Mouse (Mus musculus): ENCODE results near the gene Galnt13. TPM values are rescaled to one million over a fixed set of nuclear protein-coding genes. Genes with fewer than 3 reads are reported as not detected.
A peak's percentile ranks its signal among the peaks of the same experiment; 100 is the strongest.
"Not testable (repeated sequence)": the region's sequence is repeated elsewhere in the genome, so short reads cannot be mapped to it uniquely, and the experiment has no call there.

The Galnt13 gene
- polyA plus RNA-seq, 1 experiment from 2014 or later, result 12.0 TPM

DNA sequence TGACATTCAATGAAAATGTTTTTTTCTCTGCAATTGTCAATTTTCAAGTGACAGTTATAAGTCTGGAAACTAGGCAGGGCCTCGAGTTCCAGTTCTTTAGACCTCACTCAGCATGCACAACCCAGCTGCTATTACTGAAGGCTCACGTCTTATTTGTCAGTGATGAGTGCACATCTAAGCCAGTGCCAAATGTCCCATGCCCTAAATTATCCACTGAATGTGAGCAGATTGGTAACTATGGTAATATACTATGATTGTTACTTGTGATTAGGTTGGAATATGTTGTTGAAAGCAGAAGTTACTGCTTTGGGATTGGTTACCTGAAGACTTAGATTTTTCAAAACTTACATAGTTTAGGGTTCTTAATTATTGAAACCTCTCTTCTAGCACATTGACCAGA is 131.1 kb downstream of the Galnt13 start:
- no peak overlapping the region for H3K4me2 ChIP-seq
- no peak overlapping the region for H3K4me3 ChIP-seq
- H3K9me3 ChIP-seq, result no peaks in the 10 kb centered on the region
- WGBS, result 77% methylated on average over 2 of the region's 2 CpGs
- H3K27me3 ChIP-seq, result no peaks in the 10 kb centered on the region
- ATAC-seq (ENCODE audit: low read depth), result no peak
- H3K9ac ChIP-seq, result no peak overlapping the region
- no peaks in the 10 kb centered on the region for H3K36me3 ChIP-seq
- no peak overlapping the region for H3K27ac ChIP-seq (replicated peaks)
- H3K4me1 ChIP-seq (replicated peaks), result no peaks in the 10 kb centered on the region

DNA sequence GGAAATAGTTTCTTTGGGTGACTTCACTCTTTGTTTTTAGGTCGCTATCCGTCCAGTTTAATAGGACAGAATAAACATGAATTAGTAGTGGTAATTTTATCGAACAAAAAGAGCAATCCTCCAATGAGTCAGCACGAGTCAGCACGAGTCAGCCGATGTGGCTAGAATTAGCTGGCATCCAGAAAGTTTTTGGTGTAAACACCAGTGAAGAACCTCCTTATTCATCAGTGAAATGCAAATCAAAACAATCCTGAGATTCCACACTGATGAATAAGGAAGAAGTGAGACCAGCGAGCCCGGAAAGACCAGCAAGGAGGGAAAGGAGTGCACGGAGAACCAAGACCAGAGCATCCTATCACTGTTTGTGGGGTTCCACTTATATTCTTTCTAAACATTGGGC is 131.5 kb downstream of the Galnt13 start:
- no peak for ATAC-seq (ENCODE audit: low read depth)
- no peak overlapping the region for H3K4me2 ChIP-seq
- H3K9me3 ChIP-seq, result no peaks in the 10 kb centered on the region
- no peak overlapping the region for H3K4me3 ChIP-seq
- H3K27ac ChIP-seq (replicated peaks), result no peak overlapping the region
- WGBS, result 91% methylated on average over 9 of the region's 9 CpGs
- no peaks in the 10 kb centered on the region for H3K36me3 ChIP-seq
- no peak overlapping the region for H3K9ac ChIP-seq
- no peaks in the 10 kb centered on the region for H3K4me1 ChIP-seq (replicated peaks)
- H3K27me3 ChIP-seq, result no peaks in the 10 kb centered on the region

DNA sequence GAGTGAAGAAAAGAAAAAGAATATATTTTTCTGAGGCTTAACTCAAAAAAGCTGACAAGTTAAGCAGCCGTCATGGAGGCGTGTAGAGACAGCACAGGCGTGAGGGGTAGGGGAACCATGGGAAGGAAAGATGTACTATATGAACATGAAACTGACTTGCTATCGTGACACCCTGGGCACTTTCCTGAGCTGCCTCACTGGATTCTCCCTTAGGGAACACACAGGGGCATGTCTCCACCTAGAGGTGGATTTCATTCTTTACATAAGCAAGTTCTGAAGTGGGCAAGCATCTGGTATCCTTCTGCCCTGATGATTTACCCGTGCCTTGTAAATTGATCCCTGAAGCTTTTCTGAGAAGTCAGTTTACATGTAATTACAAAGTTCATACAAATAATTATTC is 277.7 kb downstream of the Galnt13 start:
- not testable (repeated sequence) for H3K9ac ChIP-seq; ATAC-seq (ENCODE audit: low read depth); H3K9me3 ChIP-seq; H3K4me1 ChIP-seq (replicated peaks); H3K27ac ChIP-seq (replicated peaks); H3K4me2 ChIP-seq; H3K27me3 ChIP-seq; H3K36me3 ChIP-seq; H3K4me3 ChIP-seq
- WGBS, result no CpG with 5 or more reads among the region's 5 CpGs

DNA sequence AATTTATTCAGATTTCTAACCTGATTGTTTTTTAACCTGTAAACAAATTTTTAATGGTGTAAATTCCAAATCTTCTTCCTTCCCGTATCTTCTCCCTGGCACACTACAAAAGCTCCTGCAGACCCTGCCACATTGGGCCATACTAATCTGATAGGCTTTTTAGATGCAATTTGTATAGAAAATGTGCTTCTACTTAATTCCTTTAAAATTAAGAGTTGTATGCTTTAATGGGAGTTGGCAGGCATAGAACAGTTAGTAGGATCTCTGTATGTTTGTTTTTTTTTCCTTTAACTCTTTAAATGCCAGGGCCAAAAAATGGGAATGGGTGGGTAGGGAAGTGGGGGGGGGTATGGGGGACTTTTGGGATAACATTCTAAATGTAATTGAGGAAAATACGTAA is 315.1 kb downstream of the Galnt13 start:
- Histone ChIP-seq H3K27me3 (no peaks in the 10 kb centered on the region), H3K4me2 (no peak overlapping the region)
- 89% methylated on average over 2 of the region's 2 CpGs for WGBS

DNA sequence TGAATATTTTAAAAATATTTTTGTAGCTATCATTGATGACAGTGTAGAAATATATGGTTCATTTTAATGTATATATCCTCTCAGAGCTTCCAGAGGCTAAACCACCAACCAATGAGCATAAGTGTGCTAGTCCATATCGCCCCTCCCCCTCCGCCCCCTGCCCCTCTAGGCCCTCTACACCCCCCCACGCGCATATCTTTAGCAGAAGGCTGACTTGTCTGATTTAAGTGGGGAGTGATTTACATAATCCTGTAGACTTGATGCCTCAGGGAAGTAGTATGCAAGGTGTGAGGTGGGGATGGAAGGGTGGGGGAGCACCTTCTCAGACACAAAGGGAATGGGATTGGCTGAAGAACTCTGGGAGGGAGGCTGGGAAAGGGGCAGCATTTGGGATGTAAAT is 323.7 kb downstream of the Galnt13 start:
- Histone ChIP-seq H3K27ac (replicated peaks) (no peak overlapping the region), H3K4me1 (replicated peaks) (no peaks in the 10 kb centered on the region), H3K36me3 (no peaks in the 10 kb centered on the region), H3K4me2 (no peak overlapping the region), H3K4me3 (no peak overlapping the region), H3K9ac (no peak overlapping the region), H3K27me3 (no peaks in the 10 kb centered on the region), H3K9me3 (no peaks in the 10 kb centered on the region)
- 40% methylated on average over 4 of the region's 4 CpGs for WGBS
- ATAC-seq (ENCODE audit: low read depth), result no peak

More for the DNA sequence above, 315.1 kb downstream of the Galnt13 start:
- no peaks in the 10 kb centered on the region for H3K9me3 ChIP-seq
- no peak overlapping the region for H3K27ac ChIP-seq (replicated peaks)
- H3K4me3 ChIP-seq, result no peak overlapping the region
- ATAC-seq (ENCODE audit: low read depth), result no peak
- no peaks in the 10 kb centered on the region for H3K4me1 ChIP-seq (replicated peaks)
- H3K36me3 ChIP-seq, result no peaks in the 10 kb centered on the region
- no peak overlapping the region for H3K9ac ChIP-seq

DNA sequence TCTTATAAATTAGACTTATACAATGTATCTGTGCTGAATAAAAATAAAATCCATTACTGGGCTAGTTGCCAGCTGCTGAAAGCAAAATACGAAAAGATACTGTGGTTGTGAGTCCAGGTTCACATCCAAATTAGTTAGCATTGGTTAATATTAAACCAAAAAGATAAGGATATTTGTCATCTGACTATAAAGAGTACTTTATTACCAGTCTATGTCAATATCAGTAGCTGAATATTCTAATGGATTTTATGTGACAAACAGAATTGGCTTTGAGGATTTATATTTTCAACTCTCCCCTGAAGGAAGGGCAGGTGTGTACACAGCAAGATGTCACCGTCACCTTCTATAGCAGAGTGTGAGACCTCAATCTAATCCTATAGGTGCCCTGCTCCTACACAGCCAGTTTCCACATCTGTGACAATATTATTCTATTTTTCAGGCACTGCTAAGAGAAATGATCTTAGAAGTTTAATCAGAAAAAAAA is 342.7 kb downstream of the Galnt13 start:
- H3K4me3 ChIP-seq, result no peak overlapping the region
- no peak for ATAC-seq (ENCODE audit: low read depth)
- H3K27me3 ChIP-seq, result no peaks in the 10 kb centered on the region
- no peak overlapping the region for H3K4me2 ChIP-seq
- H3K36me3 ChIP-seq, result no peaks in the 10 kb centered on the region
- no peak overlapping the region for H3K27ac ChIP-seq (replicated peaks)
- no peak overlapping the region for H3K9ac ChIP-seq
- no peaks in the 10 kb centered on the region for H3K9me3 ChIP-seq
- no peaks in the 10 kb centered on the region for H3K4me1 ChIP-seq (replicated peaks)
- 83% methylated on average over 2 of the region's 2 CpGs for WGBS

DNA sequence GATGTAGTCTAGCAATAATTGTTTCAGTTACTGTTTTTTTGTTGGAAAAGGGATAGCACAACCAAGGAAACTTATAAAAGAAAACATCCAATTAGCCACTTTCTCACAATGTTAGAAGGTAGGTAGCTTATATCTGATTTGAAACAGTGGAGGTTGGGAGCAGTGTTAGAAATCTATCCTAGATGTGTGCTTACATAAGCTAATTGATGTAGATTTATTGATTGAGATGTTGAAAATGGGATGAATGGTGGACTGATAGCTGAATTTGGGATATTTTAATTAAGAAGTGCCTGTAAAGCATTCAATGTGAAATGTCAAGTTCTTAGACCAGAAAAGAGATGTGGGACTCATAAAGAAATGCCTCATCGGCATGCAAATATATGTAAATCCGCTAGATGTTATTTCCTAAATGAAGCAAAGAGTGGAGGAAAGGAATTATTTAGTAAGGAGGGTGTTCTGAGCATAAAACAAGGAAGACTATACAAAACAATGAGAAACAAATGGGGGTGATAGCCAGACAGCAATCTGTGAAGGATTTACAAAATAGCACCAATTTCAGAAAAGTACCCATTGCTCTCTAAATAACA is 377.6 kb downstream of the Galnt13 start:
- no peaks in the 10 kb centered on the region for H3K9me3 ChIP-seq
- no peak overlapping the region for H3K4me2 ChIP-seq
- H3K4me3 ChIP-seq, result no peak overlapping the region
- H3K4me1 ChIP-seq (replicated peaks), result no peaks in the 10 kb centered on the region
- no peak for ATAC-seq (ENCODE audit: low read depth)
- H3K36me3 ChIP-seq, result no peaks in the 10 kb centered on the region
- H3K9ac ChIP-seq, result no peak overlapping the region
- no peaks in the 10 kb centered on the region for H3K27me3 ChIP-seq
- 71% methylated on average over 2 of the region's 2 CpGs for WGBS
- no peak overlapping the region for H3K27ac ChIP-seq (replicated peaks)

DNA sequence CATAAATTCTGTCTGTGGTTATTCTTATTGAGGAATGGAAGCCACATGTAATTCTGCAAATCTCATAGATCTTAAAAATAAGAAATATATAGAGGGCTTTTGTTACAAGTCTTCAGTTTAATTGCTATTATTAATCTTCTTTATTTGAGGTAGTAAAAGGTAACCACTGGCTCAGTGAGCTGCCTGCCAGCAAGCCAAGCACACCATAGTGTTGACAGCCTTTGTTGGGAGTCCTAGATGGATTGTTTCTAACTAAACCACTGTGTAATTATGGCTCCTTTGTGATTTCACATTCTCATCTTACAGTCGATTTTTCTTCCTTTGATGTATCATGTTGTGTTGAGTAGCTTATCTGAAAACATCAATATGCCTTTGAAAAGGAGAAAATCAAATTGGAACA is 405.1 kb downstream of the Galnt13 start:
- Histone ChIP-seq H3K4me2 (no peak overlapping the region), H3K4me1 (replicated peaks) (0 out of 2 replicates have a peak, but pooled peaks cover 3% of the 10 kb centered on the region), H3K9me3 (no peaks in the 10 kb centered on the region), H3K4me3 (no peak overlapping the region), H3K27ac (replicated peaks) (peak overlapping the region; percentile 38; the same call in 1 of the 2 replicates), H3K27me3 (no peaks in the 10 kb centered on the region), H3K36me3 (no peaks in the 10 kb centered on the region), H3K9ac (no peak overlapping the region)
- peak; percentile 82; the same call in 1 of the 2 replicates for ATAC-seq (ENCODE audit: low read depth)
- WGBS, result 22% methylated on average over 1 of the region's 1 CpGs

DNA sequence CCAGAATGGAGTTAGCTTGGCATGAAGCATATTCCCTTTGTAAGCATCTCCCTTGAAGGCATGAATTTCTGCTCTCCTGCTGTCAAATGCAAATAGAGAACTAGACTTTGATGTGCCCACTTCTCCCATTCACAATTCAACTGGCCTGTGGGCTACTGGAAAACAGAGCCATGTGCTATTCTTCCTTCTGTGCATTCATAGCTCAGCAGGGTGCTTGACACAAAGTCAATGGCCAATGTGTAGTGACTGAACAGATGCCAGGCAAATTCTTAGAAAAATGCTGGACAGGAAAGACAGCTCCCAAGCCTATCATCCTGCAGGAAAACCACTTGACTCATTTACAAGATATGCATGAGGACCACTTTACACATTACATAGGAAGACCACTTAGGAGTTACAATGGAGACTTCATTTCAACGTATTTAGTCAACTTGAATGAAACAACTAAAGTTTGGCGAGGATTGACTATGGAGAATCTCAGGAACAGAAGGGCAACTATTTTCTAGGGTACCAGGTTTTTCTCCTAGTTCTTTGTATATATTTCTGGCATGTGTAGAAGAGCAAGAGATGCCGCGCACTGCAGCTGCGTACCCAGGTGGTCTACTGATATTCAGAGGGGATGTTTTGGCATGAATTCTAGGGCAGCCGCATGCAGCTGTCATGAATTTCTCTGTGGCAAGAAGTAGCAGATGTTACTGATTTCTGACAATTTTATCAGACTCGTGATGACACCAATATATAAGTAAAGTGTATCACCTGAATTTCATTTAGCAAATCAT is 470.4 kb downstream of the Galnt13 start:
- ATAC-seq (ENCODE audit: low read depth), result no peak
- no peak overlapping the region for H3K4me3 ChIP-seq
- H3K4me2 ChIP-seq, result no peak overlapping the region
- H3K4me1 ChIP-seq (replicated peaks), result no peaks in the 10 kb centered on the region
- WGBS, result 83% methylated on average over 7 of the region's 7 CpGs
- no peak overlapping the region for H3K9ac ChIP-seq
- H3K9me3 ChIP-seq, result no peaks in the 10 kb centered on the region
- no peak overlapping the region for H3K27ac ChIP-seq (replicated peaks)
- H3K36me3 ChIP-seq, result no peaks in the 10 kb centered on the region
- H3K27me3 ChIP-seq, result no peaks in the 10 kb centered on the region

DNA sequence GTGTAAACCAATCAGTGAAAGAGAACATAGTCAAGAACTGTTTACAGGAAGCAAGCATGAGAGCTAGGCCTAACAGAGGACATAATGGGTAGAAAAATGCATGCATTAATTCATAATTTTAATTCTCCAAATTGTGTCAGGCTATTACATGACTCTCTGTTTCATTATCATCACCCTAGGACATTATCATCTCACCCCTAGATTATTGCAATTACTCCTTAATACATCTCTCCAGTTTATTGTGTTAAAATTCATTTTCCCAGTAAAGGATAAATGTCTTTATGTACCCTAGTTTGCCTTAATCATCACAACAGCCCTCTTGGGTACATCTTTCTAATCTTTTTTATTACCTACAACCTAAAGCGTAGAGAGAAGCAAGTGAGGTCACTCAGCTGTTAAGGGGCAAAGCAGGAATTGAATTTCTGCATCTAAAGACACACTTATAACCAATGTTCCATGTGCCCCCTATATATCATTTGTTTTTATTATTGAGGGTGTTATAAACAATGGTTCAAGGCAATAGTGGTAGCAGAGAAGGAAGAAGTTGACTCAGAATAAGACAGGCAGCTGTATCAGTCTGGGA is 479.1 kb downstream of the Galnt13 start:
- WGBS, result 44% methylated on average over 1 of the region's 1 CpGs
- Histone ChIP-seq H3K9me3 (no peaks in the 10 kb centered on the region), H3K36me3 (no peaks in the 10 kb centered on the region), H3K4me2 (no peak overlapping the region), H3K27me3 (no peaks in the 10 kb centered on the region), H3K4me1 (replicated peaks) (no peaks in the 10 kb centered on the region), H3K9ac (no peak overlapping the region), H3K27ac (replicated peaks) (0 out of 2 replicates have a peak overlapping the region, but pooled peaks have one; percentile 49), H3K4me3 (no peak overlapping the region)
- peak; percentile 74 for ATAC-seq (ENCODE audit: low read depth)

DNA sequence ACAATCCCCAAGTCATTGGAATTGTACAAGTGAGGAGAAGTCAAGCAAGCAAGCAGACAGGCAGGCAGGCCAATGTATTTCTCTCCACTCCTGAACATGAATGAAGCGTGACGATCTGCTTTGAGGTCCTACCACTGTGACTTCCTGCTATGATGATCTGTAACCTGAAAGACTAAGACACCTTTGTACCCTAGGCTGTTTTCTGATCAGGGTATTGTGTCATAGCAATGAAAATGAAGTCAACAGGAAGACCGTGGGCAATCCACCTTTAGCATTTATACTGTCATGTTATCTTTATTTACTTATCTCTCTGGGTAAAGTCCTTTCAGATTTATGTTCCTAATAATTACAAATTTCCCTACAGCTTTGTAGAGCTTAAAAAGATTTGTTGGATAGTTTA is 500.3 kb downstream of the Galnt13 start:
- ATAC-seq (ENCODE audit: low read depth), result no peak
- WGBS, result 94% methylated on average over 3 of the region's 3 CpGs

DNA sequence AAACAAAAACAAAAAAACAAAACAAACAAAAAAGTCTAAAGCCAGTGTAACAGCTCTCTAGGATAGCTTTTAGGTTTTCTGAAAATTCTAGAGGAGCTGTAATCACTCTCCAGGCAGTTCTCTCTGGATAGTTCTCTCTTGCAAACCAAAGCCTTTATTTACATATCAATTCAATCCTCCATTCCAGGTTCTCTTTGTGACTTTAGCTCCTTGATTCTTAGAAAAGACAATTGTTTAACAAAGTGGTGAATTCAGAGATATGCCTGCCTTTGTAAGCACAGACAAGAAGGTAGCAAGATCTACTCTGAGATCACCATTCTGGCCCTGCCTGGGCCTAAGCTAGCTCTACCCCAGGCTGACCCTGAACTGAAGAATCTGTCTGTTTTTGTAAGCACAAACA is 501.2 kb downstream of the Galnt13 start:
- no peaks in the 10 kb centered on the region for H3K36me3 ChIP-seq
- H3K4me2 ChIP-seq, result no peak overlapping the region
- H3K4me3 ChIP-seq, result no peak overlapping the region
- H3K4me1 ChIP-seq (replicated peaks), result no peaks in the 10 kb centered on the region
- no peak overlapping the region for H3K9ac ChIP-seq
- ATAC-seq (ENCODE audit: low read depth), result no peak
- H3K27me3 ChIP-seq, result no peaks in the 10 kb centered on the region
- H3K9me3 ChIP-seq, result no peaks in the 10 kb centered on the region
- no peak overlapping the region for H3K27ac ChIP-seq (replicated peaks)

More for the DNA sequence above, 500.3 kb downstream of the Galnt13 start:
- Histone ChIP-seq H3K36me3 (no peaks in the 10 kb centered on the region), H3K4me3 (no peak overlapping the region), H3K27me3 (no peaks in the 10 kb centered on the region), H3K9ac (no peak overlapping the region), H3K4me1 (replicated peaks) (no peaks in the 10 kb centered on the region), H3K4me2 (no peak overlapping the region), H3K9me3 (no peaks in the 10 kb centered on the region), H3K27ac (replicated peaks) (no peak overlapping the region)
